Mouse (Mus musculus): ENCODE measurements around the gene Hist2h3c2. TPM values are rescaled to one million over a fixed set of nuclear protein-coding genes. Genes with fewer than 3 reads are reported as not detected.
A peak's percentile ranks its signal among the peaks of the same experiment; 100 is the strongest.
"Not testable (repeated sequence)": the region's sequence is repeated elsewhere in the genome, so short reads cannot be mapped to it uniquely, and the experiment has no call there.

Gene Hist2h3c2
- polyA plus RNA-seq, 1 experiment, result 66.4 TPM

GRCm38 (mm10) chr3:96225421-96225820, 13.5 kb downstream of the Hist2h3c2 start:
- WGBS, result 33% methylated on average over 2 of the region's 2 CpGs
- Histone ChIP-seq H3K27me3 (ENCODE audit: control insufficient read depth, insufficient read depth, low read length) (no peaks in the 10 kb centered on the region), H3K4me1 (ENCODE audit: control insufficient read depth, insufficient read depth, insufficient read length) (peaks cover 6% of the 10 kb centered on the region), H3K4me3 (ENCODE audit: extremely low read depth, insufficient read depth, insufficient read length) (no peak overlapping the region), H3K27ac (ENCODE audit: insufficient read depth, low read length) (no peak overlapping the region), H3K36me3 (ENCODE audit: control insufficient read depth, insufficient read depth, low read length) (no peaks in the 10 kb centered on the region)
- TF ChIP-seq POLR2A (IDR thresholded peaks at IDR 0.05; ENCODE audit: low read depth, low read length), result no peak
- TF ChIP-seq CTCF (IDR thresholded peaks at IDR 0.05; ENCODE audit: extremely low read depth, insufficient read depth, insufficient read length, insufficient replicate concordance), result no peak
- no peak for DNase-seq (ENCODE audit: low read depth in 1 of 2, low spot score in 2 of 2)

- H3K27ac ChIP-seq (ENCODE audit: insufficient read depth, low read length), result no peak overlapping the region
- TF ChIP-seq CTCF (IDR thresholded peaks at IDR 0.05; ENCODE audit: extremely low read depth, insufficient read depth, insufficient read length, insufficient replicate concordance), result no peak
- no peak for TF ChIP-seq POLR2A (IDR thresholded peaks at IDR 0.05; ENCODE audit: low read depth, low read length)
Observed at GRCm38 (mm10) chr3:96222774-96223173, 16.2 kb downstream of the Hist2h3c2 start.

GRCm38 (mm10) chr3:96221640-96222038, 17.3 kb downstream of the Hist2h3c2 start:
- peak overlapping the region; percentile 97 for H3K27ac ChIP-seq (ENCODE audit: insufficient read depth, low read length)
- no peak for TF ChIP-seq CTCF (IDR thresholded peaks at IDR 0.05; ENCODE audit: extremely low read depth, insufficient read depth, insufficient read length, insufficient replicate concordance)
- no peak for TF ChIP-seq POLR2A (IDR thresholded peaks at IDR 0.05; ENCODE audit: low read depth, low read length)
- H3K27me3 ChIP-seq (ENCODE audit: control insufficient read depth, insufficient read depth, low read length), result no peaks in the 10 kb centered on the region
- H3K4me1 ChIP-seq (ENCODE audit: control insufficient read depth, insufficient read depth, insufficient read length), result peaks cover 9% of the 10 kb centered on the region
- H3K4me3 ChIP-seq (ENCODE audit: extremely low read depth, insufficient read depth, insufficient read length), result peak overlapping the region; percentile 69
- no peaks in the 10 kb centered on the region for H3K36me3 ChIP-seq (ENCODE audit: control insufficient read depth, insufficient read depth, low read length)
- DNase-seq (ENCODE audit: low read depth in 1 of 2, low spot score in 2 of 2), result no peak
- 3% methylated on average over 9 of the region's 9 CpGs for WGBS

More at GRCm38 (mm10) chr3:96222774-96223173, 16.2 kb downstream of the Hist2h3c2 start:
- Histone ChIP-seq H3K4me1 (ENCODE audit: control insufficient read depth, insufficient read depth, insufficient read length) (peaks cover 9% of the 10 kb centered on the region), H3K4me3 (ENCODE audit: extremely low read depth, insufficient read depth, insufficient read length) (no peak overlapping the region), H3K36me3 (ENCODE audit: control insufficient read depth, insufficient read depth, low read length) (no peaks in the 10 kb centered on the region), H3K27me3 (ENCODE audit: control insufficient read depth, insufficient read depth, low read length) (no peaks in the 10 kb centered on the region)
- DNase-seq (ENCODE audit: low read depth in 1 of 2, low spot score in 2 of 2), result no peak
- 92% methylated on average over 4 of the region's 4 CpGs for WGBS

GRCm38 (mm10) chr3:96220765-96221639, 17.9 kb downstream of the Hist2h3c2 start, which contains the start of the genes Hist2h2ac and Hist2h2be:
TSS of gene Hist2h2ac (minus strand) at chr3:96220880.
TSS of gene Hist2h2be (plus strand) at chr3:96221119.
- peak within 1 kb of the TSS; percentile 85 for H3K4me3 ChIP-seq (ENCODE audit: extremely low read depth, insufficient read depth, insufficient read length)
- no peaks in the 10 kb centered on the region for H3K36me3 ChIP-seq (ENCODE audit: control insufficient read depth, insufficient read depth, low read length)
- peak; percentile 94 for TF ChIP-seq POLR2A (IDR thresholded peaks at IDR 0.05; ENCODE audit: low read depth, low read length)
- TF ChIP-seq CTCF (IDR thresholded peaks at IDR 0.05; ENCODE audit: extremely low read depth, insufficient read depth, insufficient read length, insufficient replicate concordance), result no peak
- peak within 1 kb of the TSS; percentile 100 for H3K27ac ChIP-seq (ENCODE audit: insufficient read depth, low read length)
- no peaks in the 10 kb centered on the region for H3K27me3 ChIP-seq (ENCODE audit: control insufficient read depth, insufficient read depth, low read length)
- WGBS, result under 1% methylated on average over 43 of the region's 43 CpGs
- H3K4me1 ChIP-seq (ENCODE audit: control insufficient read depth, insufficient read depth, insufficient read length), result peaks cover 9% of the 10 kb centered on the region
- DNase-seq (ENCODE audit: low read depth in 1 of 2, low spot score in 2 of 2), result peak; percentile 82 to 94

GRCm38 (mm10) chr3:96220131-96220764, 18.7 kb downstream of the Hist2h3c2 start:
- peak; percentile 21 to 45 for DNase-seq (ENCODE audit: low read depth in 1 of 2, low spot score in 2 of 2)

GRCm38 (mm10) chr3:96219661-96220130, 19.2 kb downstream of the Hist2h3c2 start, which contains the start of the genes Bola1 and Hist2h2ab:
TSS of gene Bola1 (minus strand) at chr3:96219709.
TSS of gene Hist2h2ab (plus strand) at chr3:96219865.
- Histone ChIP-seq H3K27ac (ENCODE audit: insufficient read depth, low read length) (peak within 1 kb of the TSS; percentile 100), H3K4me3 (ENCODE audit: extremely low read depth, insufficient read depth, insufficient read length) (peak within 1 kb of the TSS; percentile 85), H3K27me3 (ENCODE audit: control insufficient read depth, insufficient read depth, low read length) (no peaks in the 10 kb centered on the region), H3K4me1 (ENCODE audit: control insufficient read depth, insufficient read depth, insufficient read length) (peaks cover 9% of the 10 kb centered on the region), H3K36me3 (ENCODE audit: control insufficient read depth, insufficient read depth, low read length) (no peaks in the 10 kb centered on the region)
- WGBS, result under 1% methylated on average over 37 of the region's 37 CpGs
- peak; percentile 61 to 82 for DNase-seq (ENCODE audit: low read depth in 1 of 2, low spot score in 2 of 2)
- TF ChIP-seq CTCF (IDR thresholded peaks at IDR 0.05; ENCODE audit: extremely low read depth, insufficient read depth, insufficient read length, insufficient replicate concordance), result no peak
- TF ChIP-seq POLR2A (IDR thresholded peaks at IDR 0.05; ENCODE audit: low read depth, low read length), result peak; percentile 18

More at GRCm38 (mm10) chr3:96220131-96220764, 18.7 kb downstream of the Hist2h3c2 start:
- not testable (repeated sequence) for H3K4me1 ChIP-seq (ENCODE audit: control insufficient read depth, insufficient read depth, insufficient read length); H3K36me3 ChIP-seq (ENCODE audit: control insufficient read depth, insufficient read depth, low read length); H3K27me3 ChIP-seq (ENCODE audit: control insufficient read depth, insufficient read depth, low read length)
- Histone ChIP-seq H3K27ac (ENCODE audit: insufficient read depth, low read length) (peak overlapping the region; percentile 100), H3K4me3 (ENCODE audit: extremely low read depth, insufficient read depth, insufficient read length) (peak overlapping the region; percentile 85)
- WGBS, result under 1% methylated on average over 31 of the region's 47 CpGs
